Mouse (Mus musculus) layer of hippocampus, adult 8-10 months (tissue): ENCODE results near the gene Ankrd10. TPM values are rescaled to one million over a fixed set of nuclear protein-coding genes. Genes with fewer than 3 reads are reported as not detected.
"Not testable (repeated sequence)": the region's sequence is repeated elsewhere in the genome, so short reads cannot be mapped to it uniquely, and the experiment has no call there.

Experiments used
- DNase-seq, 2 experiments: peaks; one replicate each; pipeline ENCODE4 v3.0.0; 2022; ENCODE audit warnings: low spot score in 2 of 2
- total RNA-seq, 4 experiments: library from RNA; stranded (reverse); gene quantifications; 2 replicates each; pipeline ENCODE4 v1.2.4; 2022

The Ankrd10 gene
- total RNA-seq, 4 experiments from 2014 or later, result 51.0 to 76.2 (median 67.2) TPM

- DNase-seq, result no peak
These were observed 21.3 kb downstream of the Ankrd10 start for GRCm38 (mm10) chr8:11614126-11614835.

- DNase-seq, result no peak
These were observed 26.7 kb downstream of the Ankrd10 start for GRCm38 (mm10) chr8:11608848-11609247.

- DNase-seq, result peak; percentile 24 to 44
These were observed 33.4 kb downstream of the Ankrd10 start for GRCm38 (mm10) chr8:11602006-11602680.

- DNase-seq, result no peak
These were observed 35.1 kb downstream of the Ankrd10 start for GRCm38 (mm10) chr8:11600301-11600951.

- DNase-seq, result no peak
These were observed 42.2 kb downstream of the Ankrd10 start for GRCm38 (mm10) chr8:11593222-11593884.

GRCm38 (mm10) chr8:11592296-11592695, 43.3 kb downstream of the Ankrd10 start:
- DNase-seq, result no peak

GRCm38 (mm10) chr8:11591837-11592236, 43.7 kb downstream of the Ankrd10 start:
- DNase-seq, result no peak

- no peak for DNase-seq
These were observed 49.2 kb downstream of the Ankrd10 start for GRCm38 (mm10) chr8:11586374-11586745.

GRCm38 (mm10) chr8:11585513-11586373, 49.8 kb downstream of the Ankrd10 start:
- no peak for DNase-seq

- DNase-seq, result no peak
These were observed 59.8 kb downstream of the Ankrd10 start for GRCm38 (mm10) chr8:11575604-11576384.

- no peak for DNase-seq
These were observed 60.5 kb downstream of the Ankrd10 start for GRCm38 (mm10) chr8:11574911-11575603.

GRCm38 (mm10) chr8:11572428-11572827, 63.1 kb downstream of the Ankrd10 start:
- DNase-seq, result no peak

GRCm38 (mm10) chr8:11571950-11572349, 63.6 kb downstream of the Ankrd10 start:
- DNase-seq, result no peak

GRCm38 (mm10) chr8:11570742-11571141, 64.8 kb downstream of the Ankrd10 start:
- DNase-seq, result no peak

GRCm38 (mm10) chr8:11569260-11570097, 66.1 kb downstream of the Ankrd10 start:
- no peak for DNase-seq

- DNase-seq, result not testable (repeated sequence)
These were observed 67.4 kb downstream of the Ankrd10 start for GRCm38 (mm10) chr8:11568193-11568592.

- no peak for DNase-seq
These were observed 70.8 kb downstream of the Ankrd10 start for GRCm38 (mm10) chr8:11564721-11565120.

- DNase-seq, result no peak
These were observed 71.3 kb downstream of the Ankrd10 start for GRCm38 (mm10) chr8:11564236-11564635.
